Mouse (Mus musculus) cerebellum, postnatal 4 days (tissue): Measurements from ENCODE around the gene Pdcd4.

ENCODE experiments used
- DNase-seq, 2 experiments: peaks; one replicate each; pipeline ENCODE4 v3.0.0; 2022; ENCODE audit warnings: low spot score in 2 of 2, mixed read lengths in 1 of 2

Pdcd4 gene

DNA sequence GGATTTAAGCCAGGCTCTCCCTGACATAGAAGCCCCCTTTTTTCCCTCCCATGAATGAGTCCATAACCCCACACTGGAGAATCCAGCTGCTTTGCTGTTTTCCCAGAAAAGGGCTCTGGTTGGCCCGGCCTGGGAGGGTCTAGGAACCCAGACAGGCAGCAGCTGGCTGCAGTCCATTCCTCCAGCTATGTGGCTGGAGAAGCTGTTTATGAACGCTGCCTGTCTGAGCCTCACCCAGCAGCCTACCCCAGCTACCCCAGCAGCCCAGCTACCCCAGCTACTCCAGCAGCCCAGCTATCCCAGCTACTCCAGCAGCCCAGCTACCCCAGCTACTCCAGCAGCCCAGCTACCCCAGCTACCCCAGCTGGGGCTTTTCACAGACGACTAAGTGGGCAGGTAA is at the start of gene Pdcd4:
TSS of gene Pdcd4 (plus strand) at position 171 of the 400 bp plus-strand sequence.
- no peak for DNase-seq

GRCm38 (mm10) chr19:53843972-53844371 is 48.1 kb upstream of the Pdcd4 start:
- DNase-seq, result no peak

- DNase-seq, result no peak
Measured at GRCm38 (mm10) chr19:53848272-53848995, 43.6 kb upstream of the Pdcd4 start.

- peak in 1 of 2 experiments; percentile 71 for DNase-seq
Measured at GRCm38 (mm10) chr19:53850166-53850922, 41.7 kb upstream of the Pdcd4 start.

DNA sequence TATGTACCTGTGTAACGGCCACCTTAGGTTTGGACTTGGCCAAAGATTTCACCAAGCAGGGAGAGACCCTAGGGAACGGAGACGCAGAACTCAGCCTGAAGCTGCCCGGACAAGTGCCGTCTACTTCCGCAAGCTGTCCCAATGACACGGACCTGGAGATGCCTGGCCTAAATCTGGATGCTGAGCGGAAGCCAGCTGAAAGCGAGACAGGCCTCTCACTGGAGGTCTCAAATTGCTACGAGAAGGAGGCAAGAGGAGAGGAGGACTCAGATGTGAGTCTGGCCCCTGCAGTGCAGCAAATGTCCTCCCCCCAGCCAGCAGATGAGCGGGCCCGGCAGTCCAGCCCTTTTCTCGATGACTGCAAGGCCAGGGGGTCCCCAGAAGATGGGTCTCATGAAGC is 40.7 kb upstream of the Pdcd4 start:
- peak in 1 of 2 experiments; percentile 27 for DNase-seq

DNA sequence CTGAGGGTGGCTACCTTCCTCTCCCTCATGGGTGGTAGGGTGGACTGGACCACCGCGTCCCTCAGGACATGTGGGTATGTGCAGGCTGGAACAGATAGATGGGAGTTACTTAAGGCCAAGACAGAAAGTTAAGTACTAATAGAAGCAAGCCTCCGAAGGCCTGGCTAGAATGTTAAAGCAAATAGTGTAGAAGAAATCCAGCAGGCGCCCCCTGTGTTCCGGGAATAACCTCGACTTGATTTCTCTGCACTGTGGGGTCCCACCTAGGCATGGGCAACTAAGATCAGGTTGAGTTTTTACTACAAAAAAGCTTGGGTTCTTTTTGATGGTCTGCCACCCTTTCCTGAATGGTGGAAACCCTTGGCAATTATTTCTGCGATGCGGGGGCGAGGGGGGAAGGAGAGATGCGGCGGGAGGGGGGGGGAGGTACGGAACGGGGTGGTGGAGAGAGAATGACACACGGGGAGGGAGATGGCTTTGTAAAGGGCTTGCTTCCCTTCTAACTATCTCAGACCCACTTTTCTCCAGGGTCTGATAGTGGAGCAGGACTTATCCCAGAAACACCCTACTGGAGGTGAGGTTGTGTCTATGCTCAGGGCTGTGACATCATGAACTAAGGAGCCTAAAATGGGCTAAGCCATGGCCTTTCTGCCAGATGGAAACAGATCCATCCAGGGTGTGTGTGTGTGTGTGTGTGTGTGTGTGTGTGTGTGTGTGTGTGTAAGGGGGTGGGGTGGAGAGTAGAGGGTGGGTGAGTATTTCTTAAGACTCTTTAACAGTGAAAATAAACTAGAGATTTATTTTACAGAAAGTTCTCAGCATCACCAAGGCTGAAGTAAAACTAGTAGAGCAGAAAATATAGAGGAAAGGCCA is 40.0 kb upstream of the Pdcd4 start:
- DNase-seq, result no peak

- DNase-seq, result peak in 1 of 2 experiments; percentile 75
Measured at GRCm38 (mm10) chr19:53852699-53853451, 39.2 kb upstream of the Pdcd4 start.

GRCm38 (mm10) chr19:53854978-53855377 is 37.1 kb upstream of the Pdcd4 start:
- DNase-seq, result no peak

- DNase-seq, result no peak
Measured at GRCm38 (mm10) chr19:53855781-53856180, 36.2 kb upstream of the Pdcd4 start.

DNA sequence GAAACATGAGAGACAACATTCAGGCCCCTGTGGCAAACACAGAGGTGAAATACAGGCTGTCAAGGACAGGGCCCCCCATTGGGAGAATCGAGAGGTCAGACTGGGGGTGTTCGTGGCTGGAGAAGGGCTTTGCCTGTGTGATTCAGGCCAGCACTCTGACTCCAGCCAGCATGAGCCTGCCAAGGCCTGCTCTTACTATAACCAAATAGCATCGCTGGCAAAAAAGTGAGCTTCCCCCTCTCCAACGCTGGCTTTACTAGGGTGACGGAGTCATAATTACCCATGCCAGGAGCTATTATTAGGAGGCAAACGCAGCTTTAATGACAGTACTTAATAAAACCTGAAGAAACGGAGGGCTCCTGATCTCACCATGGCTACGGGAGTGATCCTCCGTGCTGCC is 35.2 kb upstream of the Pdcd4 start:
- no peak for DNase-seq

DNA sequence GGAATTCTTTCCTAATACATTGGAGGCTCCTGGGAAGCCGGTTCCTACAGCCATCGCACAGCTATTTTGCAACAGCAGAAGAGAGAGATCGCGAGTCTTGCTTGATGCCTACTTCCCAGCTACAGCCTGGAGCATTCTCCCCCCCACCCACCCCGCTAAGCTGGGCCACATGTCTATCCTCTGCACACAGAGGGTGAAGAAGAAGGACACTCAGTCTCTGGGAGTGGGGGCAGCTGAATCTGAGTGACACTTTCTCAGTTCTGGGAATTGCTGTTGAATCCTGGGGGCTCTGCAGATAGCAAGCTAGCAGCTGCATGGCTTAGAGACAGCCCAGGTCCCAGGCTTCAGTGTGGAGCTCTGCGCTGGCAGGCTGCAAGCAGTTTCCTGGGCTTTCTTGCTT is 34.1 kb upstream of the Pdcd4 start:
- no peak for DNase-seq

DNA sequence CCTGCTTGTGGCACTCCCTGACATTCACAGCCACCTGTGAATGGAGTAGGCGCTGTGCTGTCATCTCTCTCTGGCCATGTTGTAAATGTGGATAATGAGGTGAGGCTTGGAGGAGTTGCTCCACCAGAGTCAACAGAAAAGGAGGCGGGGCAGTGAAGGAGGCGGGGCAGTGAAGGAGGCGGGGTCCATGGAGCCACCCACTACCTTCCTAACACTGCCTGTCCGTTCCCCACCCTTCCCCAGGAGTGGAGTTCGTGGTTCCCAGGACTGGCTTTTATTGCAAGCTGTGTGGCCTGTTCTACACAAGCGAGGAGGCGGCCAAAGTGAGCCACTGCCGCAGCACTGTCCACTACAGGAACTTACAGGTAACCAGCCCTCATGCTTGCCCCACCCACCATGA is 32.9 kb upstream of the Pdcd4 start:
- no peak for DNase-seq

DNA sequence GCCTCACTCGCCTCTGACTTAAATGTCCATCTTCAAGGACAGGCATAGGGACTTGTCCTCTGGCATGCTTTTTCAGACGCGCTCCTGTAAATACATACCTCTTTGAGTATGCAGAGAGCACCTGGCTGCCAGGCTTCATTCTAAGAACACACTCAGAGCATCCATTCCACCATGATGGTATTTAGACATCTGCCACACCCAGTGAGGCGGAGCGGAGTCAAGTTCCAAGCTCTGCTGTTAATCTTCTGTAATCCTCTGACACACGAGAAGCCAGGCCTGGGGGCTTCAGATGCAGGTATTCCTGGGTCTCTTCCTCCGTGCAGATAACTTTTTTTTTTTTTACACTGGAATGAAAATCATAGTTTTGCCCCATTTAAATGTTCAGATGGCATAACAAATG is 32.4 kb upstream of the Pdcd4 start:
- no peak for DNase-seq

DNA sequence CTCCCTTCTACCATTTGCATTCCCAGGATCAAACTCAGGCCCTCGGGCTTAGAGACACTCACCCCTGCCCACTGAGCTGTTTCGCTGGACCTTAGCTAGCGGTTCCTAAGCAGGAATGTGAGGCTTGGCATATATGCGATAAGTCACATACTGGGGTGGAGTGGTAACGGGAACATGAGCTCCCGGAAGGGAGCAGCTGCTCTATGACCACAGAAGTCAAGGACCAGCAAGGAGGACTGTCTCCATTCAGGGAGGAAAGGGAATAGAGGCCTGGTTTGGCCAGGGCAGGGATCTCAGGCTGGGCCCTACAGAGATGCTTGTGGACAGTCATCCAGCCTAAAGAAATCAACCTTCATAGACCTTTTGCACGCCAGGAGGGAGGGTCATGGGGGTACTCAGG is 30.7 kb upstream of the Pdcd4 start:
- no peak for DNase-seq

GRCm38 (mm10) chr19:53862573-53863246 is 29.3 kb upstream of the Pdcd4 start:
- no peak for DNase-seq

GRCm38 (mm10) chr19:53867238-53867637 is 24.8 kb upstream of the Pdcd4 start:
- DNase-seq, result no peak

GRCm38 (mm10) chr19:53868125-53868524 is 23.9 kb upstream of the Pdcd4 start:
- DNase-seq, result no peak

GRCm38 (mm10) chr19:53868796-53869195 is 23.2 kb upstream of the Pdcd4 start:
- no peak for DNase-seq

DNA sequence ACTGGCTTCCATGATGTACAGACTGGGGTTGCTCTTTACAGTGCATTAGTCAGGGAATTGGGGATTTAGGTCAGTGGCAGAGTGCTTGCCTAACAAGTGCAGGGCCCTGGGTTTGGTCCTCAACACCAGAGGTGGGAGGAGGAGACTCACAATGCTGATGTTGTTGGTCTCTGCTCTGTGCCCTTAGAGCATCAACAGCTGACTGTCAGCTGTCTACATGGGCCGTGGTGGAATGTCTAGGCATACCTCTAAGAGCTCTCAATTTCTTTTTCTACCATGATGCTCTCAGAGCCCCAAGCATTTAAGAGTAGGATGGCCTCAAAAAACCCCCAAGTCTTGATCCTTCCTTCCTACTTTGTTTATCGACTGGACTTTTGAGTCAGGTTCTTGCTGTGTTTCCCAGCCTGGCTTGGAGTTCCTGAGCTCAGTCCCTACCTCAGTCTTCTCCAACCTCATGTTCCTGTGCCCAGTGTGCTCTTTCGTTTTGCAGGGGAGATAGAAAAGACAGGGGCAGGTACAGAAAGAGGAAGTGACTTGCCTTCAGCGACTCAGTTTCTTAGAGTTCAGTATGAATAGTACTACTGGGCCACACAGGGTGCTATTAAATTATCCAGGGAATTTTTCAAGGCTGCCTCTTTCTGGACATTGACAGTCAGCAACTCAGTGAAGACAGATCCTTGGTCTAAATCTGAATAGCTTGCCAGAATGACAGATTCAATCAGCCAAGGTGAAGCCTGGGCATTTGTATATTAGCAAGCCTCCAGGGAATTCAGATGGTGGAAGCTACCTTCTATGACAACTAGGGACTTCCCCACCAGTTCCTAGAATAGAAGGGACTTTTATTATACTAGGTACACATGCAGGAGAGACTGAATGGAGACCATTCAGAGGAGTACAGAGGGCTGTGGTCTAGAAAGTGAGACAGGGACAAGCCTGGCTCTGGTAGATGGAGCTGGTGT is 22.3 kb upstream of the Pdcd4 start:
- no peak for DNase-seq

- DNase-seq, result no peak
Measured at GRCm38 (mm10) chr19:53870568-53870967, 21.5 kb upstream of the Pdcd4 start.
